Mouse (Mus musculus): ENCODE measurements at regions not wholly inside any gene's neighbourhood (a gene's known extent, or its start where the extent isn't known, plus 50 kb on each side); places are given as distances from the start of the nearest gene placed in this dataset.

DNA sequence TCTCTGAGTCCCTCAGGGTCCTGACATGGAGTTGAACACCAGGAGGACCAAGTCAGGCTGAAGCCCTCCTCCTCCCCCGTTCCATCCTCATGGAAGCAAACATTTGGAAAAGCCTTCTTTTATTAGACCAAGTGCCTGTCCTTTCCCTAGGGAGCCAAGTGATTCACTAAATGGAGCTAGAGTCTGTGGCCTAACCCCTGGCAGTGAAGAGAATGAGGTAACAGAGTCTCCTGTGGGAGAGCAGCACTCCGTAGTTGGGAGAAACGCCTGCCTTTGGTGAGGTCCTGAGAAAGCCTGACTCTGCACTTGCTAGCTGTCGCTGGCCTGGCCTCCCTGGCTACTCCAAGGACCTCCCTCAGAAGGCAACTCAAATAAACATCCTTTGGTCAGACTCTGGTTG lies 104.2 kb downstream of the Tle3 start:
- no peak overlapping the region for H3K4me2 ChIP-seq (replicated peaks; ENCODE audit: low read depth, low read length)
- 43% methylated on average over 4 of the region's 4 CpGs for WGBS
- H3K4me3 ChIP-seq (ENCODE audit: low read length) = no peak overlapping the region
- H3K27me3 ChIP-seq (ENCODE audit: insufficient read depth, low read length) = peaks cover 8% of the 10 kb centered on the region; the same call in 1 of the 2 replicates
- no peaks in the 10 kb centered on the region for H3K36me3 ChIP-seq (ENCODE audit: insufficient read depth, low read length)
- H3K27ac ChIP-seq (ENCODE audit: low read length) = no peak overlapping the region
- 0 out of 2 replicates have a peak, but pooled peaks cover 3% of the 10 kb centered on the region for H3K4me1 ChIP-seq (ENCODE audit: insufficient read depth, low read length)
- no peak for ATAC-seq (ENCODE audit: low FRiP score, low TSS enrichment)
- no peaks in the 10 kb centered on the region for H3K9me3 ChIP-seq (ENCODE audit: low read length)
- no peak overlapping the region for H3K9ac ChIP-seq (replicated peaks; ENCODE audit: low read length)

DNA sequence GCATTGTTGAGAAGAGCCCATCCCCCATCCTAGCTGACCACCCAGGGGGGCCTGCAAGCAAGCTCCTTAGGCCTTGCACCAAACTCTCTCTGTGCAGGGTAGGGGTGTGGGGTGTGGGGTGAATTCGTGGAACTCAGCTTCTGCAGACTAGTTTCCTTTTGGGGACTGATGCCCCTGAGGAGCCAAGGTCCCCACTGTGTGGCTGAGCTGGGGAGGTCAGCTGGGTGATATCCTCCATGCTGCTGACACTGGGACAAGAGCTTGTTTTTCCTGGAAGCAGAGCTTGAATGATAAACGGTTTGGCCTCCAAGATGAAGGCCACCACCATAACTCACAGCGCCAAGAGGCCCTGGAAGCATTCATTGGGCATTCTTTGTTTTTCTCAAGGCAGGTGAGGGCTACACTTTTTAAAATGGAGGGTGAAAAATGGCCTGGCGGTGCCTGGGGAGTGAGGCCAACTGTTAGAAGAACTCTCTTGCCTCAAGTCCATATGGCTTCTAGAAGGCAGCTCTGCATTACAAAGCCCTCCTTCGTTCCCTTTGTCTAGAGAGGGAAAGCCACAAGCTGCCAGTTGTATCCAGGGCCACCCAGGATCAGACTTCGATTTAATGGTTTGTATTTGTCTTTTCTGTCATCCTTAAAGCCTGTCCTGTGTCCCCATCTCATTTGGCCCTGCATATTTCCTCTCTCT lies 98.8 kb downstream of the Tle3 start:
- H3K4me2 ChIP-seq (replicated peaks; ENCODE audit: low read depth, low read length) = no peak overlapping the region
- 38% methylated on average over 6 of the region's 6 CpGs for WGBS

DNA sequence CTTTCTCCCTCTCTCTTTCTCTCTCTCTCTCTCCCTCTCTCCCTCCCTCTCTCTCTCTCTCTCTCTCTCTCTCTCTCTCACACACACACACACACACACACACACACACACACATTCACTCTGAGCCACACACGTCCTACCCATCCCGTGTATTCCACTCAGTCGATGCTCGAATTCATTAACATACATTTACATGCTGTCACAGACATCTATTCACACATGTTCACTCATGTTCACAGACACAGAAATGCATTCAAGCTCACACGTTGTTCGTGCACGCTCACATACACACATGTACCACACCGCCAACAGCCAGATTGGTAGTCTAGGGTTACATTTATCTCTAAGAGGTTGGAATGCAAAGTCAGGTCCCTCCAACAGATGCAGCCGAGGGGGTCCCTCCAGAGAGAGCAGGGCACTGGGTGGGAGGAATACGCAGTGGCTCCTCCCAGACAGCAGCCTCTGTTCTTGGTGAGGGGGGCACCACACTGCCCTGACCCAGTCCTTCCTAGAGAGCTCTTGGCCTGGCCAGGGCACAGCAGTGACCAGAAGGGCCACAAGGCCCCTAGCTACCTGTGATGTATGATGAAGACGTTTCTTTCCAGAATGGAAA lies 96.8 kb downstream of the Tle3 start:
- H3K27ac ChIP-seq (ENCODE audit: low read length) = no peak overlapping the region
- 47% methylated on average over 11 of the region's 11 CpGs for WGBS

More for the DNA sequence above, 98.8 kb downstream of the Tle3 start:
- Histone ChIP-seq H3K4me3 (ENCODE audit: low read length) (no peak overlapping the region), H3K27me3 (ENCODE audit: insufficient read depth, low read length) (no peaks in the 10 kb centered on the region), H3K4me1 (ENCODE audit: insufficient read depth, low read length) (peaks cover 9% of the 10 kb centered on the region; the same call in 1 of the 2 replicates), H3K9ac (replicated peaks; ENCODE audit: low read length) (no peak overlapping the region), H3K9me3 (ENCODE audit: low read length) (no peaks in the 10 kb centered on the region), H3K36me3 (ENCODE audit: insufficient read depth, low read length) (no peaks in the 10 kb centered on the region), H3K27ac (ENCODE audit: low read length) (peak overlapping the region; percentile 31)
- ATAC-seq (ENCODE audit: low FRiP score, low TSS enrichment) = peak; percentile 81

GRCm38 (mm10) chr9:61468368-61468848 lies 96.2 kb downstream of the Tle3 start:
- ATAC-seq (ENCODE audit: low FRiP score, low TSS enrichment) = peak; percentile 75; the same call in 1 of the 2 replicates
- WGBS = 24% methylated on average over 6 of the region's 6 CpGs
- no peaks in the 10 kb centered on the region for H3K27me3 ChIP-seq (ENCODE audit: insufficient read depth, low read length)
- no peak overlapping the region for H3K4me2 ChIP-seq (replicated peaks; ENCODE audit: low read depth, low read length)
- no peak overlapping the region for H3K9ac ChIP-seq (replicated peaks; ENCODE audit: low read length)
- H3K27ac ChIP-seq (ENCODE audit: low read length) = peak overlapping the region; percentile 21; the same call in 1 of the 2 replicates
- no peaks in the 10 kb centered on the region for H3K36me3 ChIP-seq (ENCODE audit: insufficient read depth, low read length)
- peaks cover 3% of the 10 kb centered on the region; the same call in 1 of the 2 replicates for H3K9me3 ChIP-seq (ENCODE audit: low read length)
- H3K4me1 ChIP-seq (ENCODE audit: insufficient read depth, low read length) = peaks cover 9% of the 10 kb centered on the region; the same call in 1 of the 2 replicates
- H3K4me3 ChIP-seq (ENCODE audit: low read length) = no peak overlapping the region

More for the DNA sequence above, 96.8 kb downstream of the Tle3 start:
- Histone ChIP-seq H3K4me2 (replicated peaks; ENCODE audit: low read depth, low read length) (no peak overlapping the region), H3K9me3 (ENCODE audit: low read length) (peaks cover 3% of the 10 kb centered on the region; the same call in 1 of the 2 replicates), H3K4me1 (ENCODE audit: insufficient read depth, low read length) (peaks cover 9% of the 10 kb centered on the region; the same call in 1 of the 2 replicates), H3K27me3 (ENCODE audit: insufficient read depth, low read length) (no peaks in the 10 kb centered on the region), H3K4me3 (ENCODE audit: low read length) (no peak overlapping the region), H3K9ac (replicated peaks; ENCODE audit: low read length) (no peak overlapping the region), H3K36me3 (ENCODE audit: insufficient read depth, low read length) (no peaks in the 10 kb centered on the region)
- 0 out of 2 replicates have a peak, but pooled peaks have one; percentile 31 for ATAC-seq (ENCODE audit: low FRiP score, low TSS enrichment)
